Mouse (Mus musculus) lung, postnatal 36 days (tissue): ENCODE data around the gene Cyren.

Experiments used
- DNase-seq: peaks from one replicate; pipeline ENCODE4 v3.0.0; 2022; ENCODE audit warnings: mixed read lengths

Gene Cyren

DNA sequence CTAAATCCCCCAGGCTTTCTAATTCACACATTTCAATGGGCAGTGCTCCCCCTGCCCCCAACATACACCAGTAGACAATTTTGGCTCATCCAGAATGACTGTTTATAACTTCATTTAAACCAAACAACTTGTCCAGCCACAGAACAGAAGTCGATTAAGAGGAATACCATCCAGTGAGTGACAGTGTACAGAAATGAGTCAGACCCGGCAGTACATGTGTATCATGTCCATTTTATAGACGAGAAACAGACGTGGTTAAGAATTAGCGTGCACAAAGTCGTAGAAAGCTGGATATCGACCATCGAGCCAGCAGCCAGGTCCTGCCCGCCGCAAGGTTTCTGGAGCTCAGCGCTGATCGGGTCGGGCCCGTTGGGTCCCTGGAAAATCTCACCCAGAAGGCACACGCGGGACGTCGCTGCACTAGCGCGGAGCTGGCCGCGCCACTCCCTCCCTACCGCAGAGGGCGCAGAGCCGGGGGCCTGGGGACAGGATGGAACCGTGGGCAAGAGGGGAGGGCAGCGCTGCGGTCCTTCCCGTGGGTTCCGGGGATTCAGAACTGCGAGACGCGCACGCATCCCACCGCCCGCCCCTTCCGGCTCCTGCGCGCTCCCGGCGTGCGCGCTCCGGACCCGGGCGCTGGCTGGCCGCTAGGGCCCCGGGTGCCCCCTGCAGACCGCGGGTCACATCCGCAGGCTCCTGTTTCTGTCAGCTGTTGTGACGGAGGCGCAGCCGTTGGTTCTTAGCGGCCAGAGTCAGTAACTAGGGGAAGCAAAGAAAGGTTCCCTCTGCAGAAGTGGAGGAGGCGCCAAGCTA, at the start of gene Cyren:
Gene Cyren, minus strand, starts transcription at position 552 of the 813 bp plus-strand sequence.
- peak; percentile 96 for DNase-seq

DNA sequence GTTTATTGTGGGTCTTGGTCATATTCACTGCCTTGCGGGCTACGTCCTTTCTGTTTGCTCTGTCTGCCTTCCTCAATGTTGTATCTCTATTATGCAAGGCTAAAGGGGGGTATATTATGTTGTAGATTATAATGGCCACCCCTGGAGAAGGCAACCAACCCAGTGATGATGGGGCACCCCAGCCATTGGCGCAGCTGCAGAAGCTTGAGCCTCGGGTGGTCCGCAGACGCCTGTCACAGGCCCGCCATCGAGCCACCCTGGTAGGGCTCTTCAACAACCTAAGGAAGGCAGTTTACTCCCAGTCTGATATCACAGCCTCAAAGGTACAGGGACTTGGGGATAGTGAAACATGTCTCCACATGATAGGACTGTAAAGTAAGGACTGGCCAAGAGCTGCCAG, 49.7 kb upstream of the Cyren start:
- no peak for DNase-seq

DNA sequence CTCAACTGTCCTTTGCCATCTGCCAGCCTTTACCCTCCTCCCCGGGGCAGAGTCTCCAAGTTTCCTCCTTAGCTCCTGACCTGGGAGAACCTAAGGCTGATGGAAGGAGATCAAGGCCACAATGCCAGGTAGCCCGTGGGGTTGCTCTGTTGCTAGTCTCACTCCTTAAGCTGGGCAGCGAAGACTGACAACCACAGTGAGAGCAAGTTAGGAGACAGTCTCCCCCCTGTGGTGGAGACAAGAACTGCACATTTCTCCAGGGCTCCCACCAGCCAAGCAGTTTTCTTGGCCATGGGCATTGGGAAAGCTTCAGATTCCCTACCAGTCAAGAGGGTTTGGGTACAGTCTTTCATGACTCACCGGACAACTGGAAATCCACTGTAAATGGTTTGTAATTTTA, 49.3 kb upstream of the Cyren start:
- peak; percentile 81 for DNase-seq

DNA sequence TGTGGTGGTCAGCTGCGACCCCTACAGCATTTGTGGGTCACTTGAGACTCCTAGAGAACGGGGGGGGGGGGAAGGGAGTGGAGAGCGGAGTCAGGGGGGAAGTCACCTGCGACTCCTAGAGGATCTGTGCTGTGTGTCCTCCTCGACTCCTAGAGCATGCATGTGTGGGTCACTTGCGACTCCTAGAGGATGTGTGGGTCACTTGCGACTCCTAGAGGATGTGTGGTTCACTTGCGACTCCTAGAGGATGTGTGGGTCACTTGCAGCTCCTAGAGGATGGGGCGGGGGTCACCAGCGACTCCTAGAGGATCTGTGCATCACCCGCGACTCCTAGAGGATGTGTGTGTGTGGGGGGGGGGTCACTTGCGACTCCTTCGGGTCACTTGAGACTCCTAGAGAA, 44.1 kb upstream of the Cyren start:
- peak; percentile 82 for DNase-seq

DNA sequence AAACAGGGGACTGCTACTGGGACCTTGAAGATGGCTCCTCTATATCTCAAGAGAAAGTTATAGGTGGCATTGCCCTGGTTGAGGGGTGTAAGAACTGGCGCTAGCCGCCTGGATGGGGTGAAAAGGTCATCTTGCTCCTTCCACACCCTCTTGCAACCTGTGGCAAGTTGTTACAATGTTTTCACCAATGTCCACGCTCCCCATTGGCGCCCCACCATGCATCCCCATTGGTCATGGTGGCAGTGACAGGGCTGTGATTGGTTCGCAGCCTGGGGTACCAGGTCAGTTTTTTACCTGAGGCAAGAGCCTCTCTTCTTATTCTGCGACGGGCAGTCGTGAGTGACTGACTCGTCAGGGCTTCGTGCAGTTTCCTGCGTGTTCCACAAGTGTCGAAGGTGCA, 42.8 kb upstream of the Cyren start:
- no peak for DNase-seq

DNA sequence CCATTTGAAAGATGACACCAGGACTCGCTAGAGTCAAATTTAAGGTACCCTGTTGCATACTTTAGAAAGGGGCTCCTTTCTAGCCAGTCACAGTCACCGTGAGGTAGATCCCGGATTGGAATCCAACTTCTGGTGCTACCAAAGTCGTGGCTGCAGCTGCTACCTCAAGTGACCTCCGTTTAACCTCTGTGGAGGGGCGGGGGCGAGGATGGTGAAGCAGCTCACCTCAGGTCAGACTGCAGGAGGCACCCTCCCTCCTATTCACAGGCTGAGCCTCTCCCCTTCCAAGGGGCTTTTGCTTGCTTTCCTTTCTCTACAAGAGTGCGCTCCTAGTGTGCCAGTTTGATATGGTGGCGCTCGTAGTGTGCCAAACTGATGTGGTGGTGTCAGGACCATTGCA, 42.1 kb upstream of the Cyren start, which contains the start of gene Stra8:
Gene Stra8, plus strand, starts transcription at position 208 of the 400 bp plus-strand sequence.
- no peak for DNase-seq

DNA sequence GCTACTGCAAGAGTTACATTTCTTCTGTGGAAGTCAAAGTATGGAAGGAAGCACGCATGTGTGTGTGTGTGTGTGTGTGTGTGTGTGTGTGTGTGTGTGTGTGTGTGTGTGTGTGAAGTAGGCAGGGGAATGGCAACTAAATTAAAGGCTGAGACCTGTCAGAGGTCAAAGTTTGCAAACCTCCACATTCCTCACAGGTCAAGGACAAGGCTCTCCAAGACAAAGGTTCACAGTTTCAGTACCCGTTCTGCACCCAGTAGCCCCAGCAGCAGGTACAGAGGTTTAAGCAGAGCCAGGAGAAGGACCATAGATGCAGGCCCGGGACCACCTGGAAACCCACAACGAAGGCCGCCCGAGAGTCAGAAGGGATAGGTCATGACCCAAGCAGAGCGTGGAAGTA, 41.3 kb upstream of the Cyren start:
- no peak for DNase-seq

DNA sequence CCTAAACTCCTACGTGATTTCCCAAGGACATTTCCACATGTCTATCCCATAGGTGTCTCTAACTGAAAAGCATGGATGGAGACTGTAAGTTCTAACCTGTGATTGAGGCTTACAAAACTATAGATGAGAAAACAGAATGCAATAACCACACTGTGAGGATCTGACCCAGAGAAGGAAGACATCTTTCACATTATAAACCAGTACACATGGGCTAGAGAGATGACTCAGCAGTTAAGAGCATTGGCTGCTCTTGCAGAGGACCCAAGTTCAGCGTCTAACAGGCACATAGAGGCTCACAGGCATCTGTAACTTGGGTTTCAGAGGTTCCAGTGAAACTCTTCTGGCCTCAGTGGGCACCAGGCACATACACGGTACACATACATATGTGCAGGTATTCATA, 36.6 kb upstream of the Cyren start:
- DNase-seq: no peak

DNA sequence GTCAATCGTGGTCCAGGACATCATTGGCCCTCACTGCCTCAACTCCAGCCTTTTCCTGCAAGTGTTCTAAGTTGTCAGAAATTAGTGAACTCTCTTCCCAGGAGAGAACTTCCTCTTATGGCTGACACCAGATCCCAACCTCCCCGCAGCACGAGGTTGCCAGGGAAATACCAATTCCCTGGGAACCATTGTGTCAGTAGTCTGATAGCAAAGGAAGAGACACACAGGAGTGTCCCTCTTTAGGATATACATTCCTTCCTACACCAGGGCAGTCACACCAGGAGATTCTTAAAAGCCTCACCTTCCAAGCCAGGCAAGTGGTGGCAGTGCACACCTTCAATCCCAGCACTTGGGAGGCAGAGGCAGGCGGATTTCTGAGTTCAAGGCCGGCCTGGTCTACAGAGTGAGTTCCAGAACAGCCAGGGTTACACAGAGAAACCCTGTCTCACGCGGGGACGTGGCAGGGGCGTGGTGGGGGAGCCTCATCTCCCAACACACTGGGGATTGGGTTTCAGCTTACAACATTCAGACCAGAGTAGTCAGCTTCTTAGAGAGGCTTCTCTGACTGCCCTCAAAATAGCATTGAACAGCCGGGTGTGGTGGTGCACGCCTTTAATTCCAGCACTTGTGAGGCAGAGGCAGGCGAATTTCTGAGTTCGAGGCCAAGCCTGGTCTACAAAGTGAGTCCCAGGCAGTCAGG, 35.6 kb upstream of the Cyren start:
- no peak for DNase-seq

DNA sequence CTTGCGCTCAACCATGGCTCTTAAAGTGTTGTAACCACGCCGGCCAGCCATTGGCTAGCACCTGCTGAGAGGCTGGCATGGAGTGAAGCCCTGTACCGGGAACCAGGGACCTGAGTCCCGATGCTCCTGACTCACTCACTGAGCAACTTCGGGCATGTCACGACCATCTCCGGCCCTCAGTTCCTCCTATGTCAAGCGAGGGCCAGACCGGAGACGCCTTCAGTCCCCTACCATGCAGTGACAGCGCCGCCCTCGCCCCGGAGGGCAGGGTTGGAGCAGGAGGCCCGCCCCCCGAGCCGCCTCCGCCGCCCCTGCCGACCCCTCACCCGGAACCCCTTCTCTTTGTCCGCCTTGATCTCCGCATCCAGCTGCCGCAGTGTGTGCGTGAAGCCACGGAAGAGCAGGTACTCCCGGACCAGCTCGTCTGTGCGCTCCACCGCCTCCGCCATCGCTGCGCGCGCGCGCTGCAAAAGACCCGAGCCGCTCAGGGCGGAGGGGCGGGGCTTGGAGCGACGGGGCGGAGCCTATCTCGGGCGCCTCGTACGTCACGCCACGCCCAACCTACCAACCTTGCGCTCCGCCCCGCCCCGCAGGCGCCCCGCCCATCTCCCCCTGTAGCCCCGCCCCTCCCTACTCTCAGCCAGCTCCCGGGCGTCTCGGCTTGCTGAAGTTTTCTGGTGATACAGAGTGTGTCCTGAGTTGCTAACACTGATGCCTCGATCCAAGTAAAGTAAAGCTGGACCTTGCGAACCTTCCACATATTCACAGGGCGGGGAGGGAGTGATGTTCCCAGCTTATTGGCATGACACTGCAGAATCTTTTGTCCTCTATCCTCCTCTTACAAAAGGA, 32.7 kb upstream of the Cyren start, which contains the start of gene Wdr91:
Gene Wdr91, minus strand, starts transcription at position 506 of the 849 bp plus-strand sequence.
- DNase-seq: peak; percentile 96

DNA sequence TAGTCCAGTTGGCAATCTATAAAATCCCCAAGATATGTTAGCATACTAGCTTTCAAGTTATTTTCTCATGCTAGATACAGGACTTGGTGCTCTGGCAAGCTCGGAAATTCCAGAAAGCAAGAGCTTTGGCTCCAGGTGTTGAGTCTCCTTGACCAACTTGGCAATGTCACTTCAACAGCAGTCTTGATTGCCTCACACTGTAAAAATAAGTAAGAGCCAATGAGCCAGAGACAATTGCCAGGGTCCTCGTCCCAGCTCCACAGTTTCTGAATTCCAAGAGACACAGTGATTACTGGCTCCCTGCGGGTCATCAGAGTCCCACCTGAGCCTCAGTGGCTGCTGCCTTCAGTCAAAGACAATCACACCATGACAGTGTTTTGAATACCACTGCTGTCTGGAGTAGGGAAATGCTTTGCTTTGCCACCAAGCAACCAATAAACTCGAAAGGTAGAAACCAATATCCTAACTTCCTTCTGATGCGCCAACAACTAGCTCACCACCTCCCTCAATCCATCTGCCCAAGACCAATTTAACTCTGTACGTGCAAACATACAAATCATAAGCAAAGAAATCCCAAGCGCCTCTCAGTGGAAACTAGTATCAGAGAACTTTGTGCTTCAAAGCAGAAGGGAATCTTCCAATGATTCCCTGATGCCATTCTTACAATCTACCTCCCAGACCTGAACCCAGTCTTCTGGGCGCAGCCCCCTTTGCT, 31.9 kb upstream of the Cyren start:
- peak; percentile 25 for DNase-seq

DNA sequence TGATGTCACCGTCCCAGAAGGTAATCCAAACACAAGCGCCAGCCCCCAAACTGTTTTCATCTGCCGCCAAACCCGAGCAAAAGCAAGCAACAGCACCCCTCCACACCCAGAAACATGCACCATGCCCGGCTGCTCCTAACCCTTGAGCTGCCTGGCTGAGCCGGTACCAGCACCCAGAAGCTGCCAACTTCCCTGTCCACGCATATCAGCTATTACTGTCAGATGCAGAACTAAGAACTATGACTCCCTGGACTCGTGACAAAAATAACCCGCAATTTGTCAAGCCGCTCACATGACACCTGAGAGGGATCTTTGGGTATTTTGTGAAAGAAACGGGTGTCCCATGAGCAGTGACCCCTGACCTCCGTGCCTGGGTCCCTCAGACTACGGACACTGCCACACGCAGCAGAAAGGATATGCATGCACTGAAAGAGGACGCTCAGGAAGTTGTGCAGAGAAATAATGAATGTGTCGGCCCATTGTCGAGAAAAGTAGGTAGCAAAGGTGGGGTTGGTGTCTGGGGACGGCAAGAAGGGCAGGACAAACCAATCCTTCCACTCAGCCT, 29.9 kb upstream of the Cyren start:
- peak; percentile 60 for DNase-seq

DNA sequence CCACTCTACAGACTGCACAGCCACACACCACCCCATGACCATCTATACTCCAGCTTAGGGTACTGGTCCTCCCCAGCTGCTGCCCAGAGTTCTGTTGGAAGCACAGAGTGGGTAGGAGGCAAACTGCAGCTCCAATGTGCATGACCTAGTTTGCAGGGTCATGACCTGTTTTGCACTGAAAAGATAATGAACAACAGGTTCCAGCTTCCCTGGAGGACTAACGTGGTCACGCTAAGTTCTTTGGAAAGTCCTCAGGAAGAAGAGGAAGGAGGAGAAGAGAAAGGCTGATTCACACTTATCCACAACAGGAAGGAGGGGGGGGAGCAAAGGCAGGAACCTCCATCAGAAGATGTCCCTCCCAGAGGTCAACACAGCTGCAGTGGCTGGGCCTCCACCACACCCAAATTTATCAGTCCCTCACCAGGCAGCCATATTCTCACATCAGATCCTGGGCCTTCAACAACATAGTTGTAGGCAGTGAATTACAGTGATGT, 29.3 kb upstream of the Cyren start:
- no peak for DNase-seq

DNA sequence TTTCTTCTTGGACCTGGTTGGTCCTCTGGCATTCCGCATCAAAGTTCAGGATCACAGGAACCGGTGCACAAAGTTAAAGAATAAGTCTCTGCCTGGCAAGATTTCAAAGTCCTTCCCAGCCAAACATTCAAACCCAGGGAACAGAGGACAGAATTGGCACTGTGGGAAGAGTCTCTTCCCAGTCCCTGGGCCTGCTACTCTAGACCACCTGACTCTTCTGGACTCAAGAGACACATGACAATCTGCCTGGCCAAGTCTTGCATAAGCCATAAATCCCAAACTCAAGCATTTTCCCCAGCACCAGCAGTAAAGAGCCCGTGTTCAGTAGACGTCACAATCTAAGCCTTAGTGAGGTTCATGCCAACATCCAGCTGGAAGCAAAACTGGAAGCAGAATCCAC, 28.8 kb upstream of the Cyren start:
- peak; percentile 28 for DNase-seq

DNA sequence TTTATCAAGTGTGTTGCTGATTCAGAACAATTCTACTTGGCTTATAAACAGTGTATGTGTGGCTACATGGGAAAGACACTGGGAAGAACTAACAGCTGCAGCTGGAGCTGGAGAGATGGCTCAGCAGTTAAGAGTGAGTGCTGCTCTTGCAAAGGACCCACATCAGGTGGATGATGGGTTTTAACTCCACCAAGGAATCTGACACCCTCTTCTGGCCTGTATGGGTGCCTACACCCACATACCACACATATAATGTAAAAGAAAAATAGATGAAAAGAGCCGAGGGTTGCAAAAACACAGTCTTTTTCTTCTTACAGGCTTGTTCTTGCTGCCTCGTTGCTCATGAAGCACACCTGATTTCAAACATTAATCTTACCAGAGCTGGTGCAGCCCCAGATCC, 28.3 kb upstream of the Cyren start:
- DNase-seq: no peak

DNA sequence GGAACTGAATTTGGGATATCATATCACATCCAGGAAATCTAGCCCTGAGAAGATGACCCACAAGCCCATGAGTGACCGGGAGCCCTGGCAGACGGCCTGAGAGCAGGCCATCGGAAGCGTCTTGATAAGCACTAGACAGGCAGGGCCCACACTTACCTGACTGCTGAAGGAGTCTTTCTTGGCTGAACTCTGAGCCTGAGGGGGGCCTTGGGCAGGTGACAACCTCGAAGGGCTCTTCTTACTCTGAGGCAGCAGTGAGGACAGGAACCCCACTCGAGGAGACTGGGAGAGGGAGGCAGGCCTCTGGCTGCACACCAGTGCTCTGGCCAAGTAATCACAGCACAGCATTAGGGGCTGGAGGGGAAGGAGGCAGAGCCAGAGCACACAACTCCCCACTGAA, 26.5 kb upstream of the Cyren start:
- DNase-seq: peak; percentile 75

DNA sequence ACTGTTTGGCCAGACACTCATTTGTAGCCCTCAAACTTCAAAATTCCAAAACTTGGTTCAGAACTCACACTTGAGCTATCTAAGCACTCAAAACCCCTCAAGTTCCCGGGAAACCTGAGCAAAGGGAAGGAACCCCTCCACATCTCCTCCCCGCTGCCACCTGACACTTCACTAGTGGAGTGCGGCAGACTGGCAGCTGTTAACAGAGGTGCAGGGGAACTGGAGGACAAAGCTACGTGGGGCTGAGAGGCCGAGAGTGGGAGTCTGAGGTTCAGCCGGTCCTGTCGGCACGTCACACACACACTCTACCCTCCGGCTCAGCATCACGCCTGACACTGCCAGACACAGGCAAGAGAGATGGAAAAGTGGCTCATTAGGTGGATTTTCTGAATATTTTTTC, 26.0 kb upstream of the Cyren start:
- DNase-seq: peak; percentile 43

DNA sequence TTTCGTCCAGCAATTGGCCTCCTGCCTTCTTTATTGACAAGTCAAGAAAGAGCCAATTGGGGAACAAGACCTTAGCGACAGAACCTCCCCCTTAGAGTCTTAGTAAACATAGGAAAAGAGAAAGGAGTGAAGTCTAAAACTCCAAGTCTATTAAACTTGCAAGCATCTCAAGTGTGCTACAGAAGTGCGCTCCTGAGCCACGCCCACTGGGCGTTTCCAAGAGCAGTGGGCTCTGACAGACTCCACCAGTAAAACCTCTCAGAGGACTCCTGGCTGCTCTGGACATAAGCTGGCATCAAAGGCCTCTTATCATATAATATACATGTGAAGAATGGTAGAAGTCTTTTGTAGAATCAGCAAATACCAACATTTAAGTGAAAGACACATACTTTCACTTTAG, 25.6 kb upstream of the Cyren start:
- DNase-seq: peak; percentile 89

DNA sequence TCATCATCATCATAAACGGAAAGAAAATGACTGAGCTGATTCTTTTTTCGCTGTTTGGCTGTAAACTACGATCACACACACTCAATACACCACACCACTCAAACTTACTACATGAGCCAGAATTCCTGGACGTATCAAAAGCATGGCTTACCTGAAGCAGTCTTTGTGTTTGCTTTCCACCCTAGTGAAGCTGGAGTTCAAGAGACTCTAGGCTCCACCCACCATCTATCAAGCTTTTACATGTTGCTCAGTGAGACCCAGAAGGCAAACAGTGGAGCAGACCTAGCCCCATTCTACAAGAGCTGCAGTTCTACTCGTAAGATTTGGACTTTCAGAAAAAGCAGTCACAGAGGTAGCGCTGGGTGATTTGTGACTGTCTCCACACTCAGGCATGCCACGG, 24.7 kb upstream of the Cyren start:
- peak; percentile 69 for DNase-seq

DNA sequence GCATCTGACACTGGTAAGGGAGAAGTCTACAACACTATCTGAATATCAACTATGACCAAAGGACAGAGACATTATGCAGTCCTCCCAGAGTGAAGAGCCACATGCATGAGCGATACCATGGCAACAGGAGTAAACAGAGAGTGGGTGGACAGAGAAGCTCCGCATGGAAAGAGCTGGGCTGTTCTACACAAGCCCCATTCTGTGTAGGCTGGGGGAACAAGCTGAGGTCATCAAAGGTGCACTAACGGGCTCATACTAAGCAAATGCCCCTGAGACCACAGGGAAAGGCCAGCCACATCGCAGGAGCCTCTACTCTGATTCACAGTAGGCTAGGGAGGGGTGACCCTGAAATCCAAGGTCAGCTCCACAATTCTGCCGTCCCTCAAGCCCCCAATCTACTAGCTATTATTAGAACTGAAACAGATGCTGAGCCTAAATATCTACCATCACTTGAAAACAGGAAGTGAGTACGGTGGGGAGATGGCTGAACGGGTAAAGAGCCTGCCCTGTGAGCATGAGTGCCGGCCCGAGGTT, 24.1 kb upstream of the Cyren start:
- DNase-seq: peak; percentile 31

DNA sequence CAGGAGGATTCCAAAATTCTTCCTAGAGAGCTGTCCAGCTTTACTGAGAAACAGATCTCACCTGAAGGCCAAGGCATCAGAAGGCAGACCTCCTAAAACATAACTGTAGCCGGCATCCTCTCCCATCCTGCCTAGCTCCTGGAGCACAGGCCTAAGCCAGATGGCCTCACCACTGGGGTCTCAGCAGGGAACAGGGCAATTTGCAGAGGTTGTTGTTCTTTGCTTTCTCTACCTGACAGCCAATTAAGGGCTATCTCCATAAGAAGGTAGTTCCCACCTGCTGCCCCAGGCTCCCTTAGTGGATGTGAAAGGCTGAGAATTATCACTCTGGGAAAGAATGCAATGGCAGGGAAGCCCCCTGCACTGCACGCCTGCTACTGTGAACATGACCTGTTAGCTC, 23.1 kb upstream of the Cyren start:
- no peak for DNase-seq

DNA sequence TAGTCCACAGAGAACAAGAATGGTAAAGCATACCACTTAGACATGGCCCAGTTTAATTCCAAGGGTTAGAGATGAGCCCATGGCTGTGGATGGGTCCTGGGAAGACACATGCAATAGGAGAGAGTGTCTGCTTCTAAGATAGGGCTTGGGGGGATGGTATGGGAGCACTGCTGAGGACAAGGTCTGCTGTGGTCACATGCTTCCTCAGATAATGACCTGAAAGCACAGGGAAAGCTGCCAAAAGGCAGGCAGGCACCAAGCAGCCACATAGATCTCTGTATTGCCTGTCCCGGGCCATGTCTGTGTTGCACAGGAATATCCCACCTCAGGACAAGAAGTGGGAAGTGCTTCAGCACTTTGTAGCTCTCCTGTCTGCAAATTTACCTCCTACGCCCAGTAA, 21.3 kb upstream of the Cyren start:
- DNase-seq: no peak
